ENCODE assay signal across 8 mouse cellular contexts in the genomic region with DNA sequence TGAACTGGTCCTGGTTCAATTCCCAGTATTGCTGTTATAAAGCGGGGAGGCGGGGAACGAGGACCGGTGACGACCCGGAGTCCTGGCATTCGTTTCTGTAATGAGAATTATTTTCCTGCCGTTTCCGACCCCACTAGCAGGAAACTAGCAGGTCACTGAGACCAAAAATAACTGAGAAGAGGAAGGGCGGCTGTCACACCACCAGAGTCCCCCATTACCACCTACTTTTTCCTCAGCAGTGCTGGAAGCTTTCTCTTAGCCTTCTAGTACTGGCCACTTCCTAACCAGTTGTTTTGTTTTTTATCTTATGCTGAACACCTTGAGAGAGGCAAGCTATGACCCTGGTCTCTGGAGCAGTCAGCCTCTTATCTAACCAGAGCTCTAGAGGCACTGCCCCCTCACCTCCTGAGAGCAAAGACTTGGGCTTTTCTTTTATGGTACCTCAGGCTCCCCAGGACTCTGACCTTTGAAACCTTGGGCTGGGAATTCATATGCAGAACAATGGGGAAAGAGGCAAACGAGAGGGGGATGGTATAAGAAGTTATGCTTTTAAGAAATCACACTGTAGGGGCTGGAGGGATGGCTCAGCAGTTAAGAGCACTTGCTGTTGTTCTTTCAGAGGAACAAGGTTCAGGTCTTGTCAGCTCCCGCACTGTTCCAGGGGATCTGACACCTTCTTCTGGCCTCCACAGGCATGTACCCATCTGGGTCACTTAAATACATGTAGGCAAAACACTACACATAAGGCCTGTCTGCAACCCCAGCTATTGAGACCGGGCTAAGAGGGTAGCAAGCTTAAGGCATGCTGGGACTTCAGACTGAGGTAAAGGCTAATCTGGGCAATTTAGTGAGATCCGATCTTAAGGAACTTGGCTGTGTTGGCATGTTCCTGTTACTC. TPM values are rescaled to one million over a fixed set of nuclear protein-coding genes. Genes with fewer than 3 reads are reported as not detected.
A peak's percentile ranks its signal among the peaks of the same experiment; 100 is the strongest.
DNase-seq lines count a peak whose midpoint lies in the region; ATAC-seq lines count a peak whose summit lies in the region.

No protein-coding gene starts in this region.

- peak overlapping the region; percentile 65 for H3K4me3 ChIP-seq in forebrain, embryonic 10.5 days
- peak overlapping the region; percentile 68 for H3K4me3 ChIP-seq in liver, embryonic 15.5 days (replicated peaks)
- H3K4me3 ChIP-seq in stomach, embryonic 14.5 days (ENCODE audit: low read depth, low read length) = peak overlapping the region; percentile 37

- H3K4me1 ChIP-seq in forebrain, embryonic 10.5 days = peaks cover 54% of the 10 kb centered on the region
- peaks cover 87% of the 10 kb centered on the region for H3K4me1 ChIP-seq in liver, embryonic 15.5 days (replicated peaks)
- H3K4me1 ChIP-seq in stomach, embryonic 14.5 days (ENCODE audit: control insufficient read depth, insufficient read depth, low read length) = peaks cover 18% of the 10 kb centered on the region; the same call in 1 of the 2 replicates

- peaks cover 19% of the 10 kb centered on the region for H3K36me3 ChIP-seq in forebrain, embryonic 10.5 days (replicated peaks)
- H3K36me3 ChIP-seq in liver, embryonic 15.5 days (replicated peaks) = no peaks in the 10 kb centered on the region
- no peaks in the 10 kb centered on the region; the same call in 1 of the 2 replicates for H3K36me3 ChIP-seq in stomach, embryonic 14.5 days (ENCODE audit: control insufficient read depth, insufficient read depth, low read length)

- peak; percentile 38 for DNase-seq in spleen, adult 12 weeks (ENCODE audit: low spot score)
- no peak for DNase-seq in spleen, postnatal 14 days (ENCODE audit: low spot score in 2 of 2)
- no peak for DNase-seq in forebrain, embryonic 10.5 days (ENCODE audit: extremely low spot score, low spot score)
- DNase-seq in induced T-regulatory cell, adult 2 months (ENCODE audit: low read depth) = peak; percentile 38
- DNase-seq in gastrocnemius, adult 8-10 months (ENCODE audit: low spot score in 2 of 2) = no peak
- no peak for DNase-seq in gastrocnemius, postnatal 25 days

- whole genome bisulfite sequencing in forebrain, embryonic 10.5 days = 10% methylated on average over 14 of the region's 14 CpGs
- 3% methylated on average over 14 of the region's 14 CpGs for WGBS in liver, embryonic 15.5 days (ENCODE audit: insufficient replicate concordance)
- WGBS in stomach, embryonic 14.5 days = 15% methylated on average over 14 of the region's 14 CpGs

- H3K4me2 ChIP-seq in liver, embryonic 15.5 days = peak overlapping the region; percentile 95
- H3K4me2 ChIP-seq in stomach, embryonic 14.5 days (replicated peaks; ENCODE audit: low read depth, low read length) = peak overlapping the region; percentile 66

- H3K27ac ChIP-seq in forebrain, embryonic 10.5 days = peak overlapping the region; percentile 90
- H3K27ac ChIP-seq in liver, embryonic 15.5 days (replicated peaks) = peak overlapping the region; percentile 98
- H3K27ac ChIP-seq in stomach, embryonic 14.5 days (ENCODE audit: low read length) = peak overlapping the region; percentile 75; the same call in 1 of the 2 replicates

- peak overlapping the region; percentile 80 for H3K9ac ChIP-seq in liver, embryonic 15.5 days
- H3K9ac ChIP-seq in stomach, embryonic 14.5 days (replicated peaks; ENCODE audit: low read depth, low read length) = peak overlapping the region; percentile 32; the same call in 1 of the 2 replicates

- H3K27me3 ChIP-seq in forebrain, embryonic 10.5 days (ENCODE audit: poor library complexity, severe bottlenecking) = peaks cover 79% of the 10 kb centered on the region
- peaks cover 21% of the 10 kb centered on the region for H3K27me3 ChIP-seq in liver, embryonic 15.5 days
- peaks cover 6% of the 10 kb centered on the region; the same call in 1 of the 2 replicates for H3K27me3 ChIP-seq in stomach, embryonic 14.5 days (ENCODE audit: control insufficient read depth, insufficient read depth, low read length)

- ATAC-seq in liver, embryonic 15.5 days (ENCODE audit: insufficient read depth) = peak; percentile 86
- peak; percentile 24; the same call in 1 of the 2 replicates for ATAC-seq in stomach, embryonic 14.5 days (ENCODE audit: insufficient number of reproducible peaks, insufficient read depth, low FRiP score, low read depth)

- no peaks in the 10 kb centered on the region for H3K9me3 ChIP-seq in forebrain, embryonic 10.5 days
- no peaks in the 10 kb centered on the region for H3K9me3 ChIP-seq in liver, embryonic 15.5 days (replicated peaks)
- H3K9me3 ChIP-seq in stomach, embryonic 14.5 days (ENCODE audit: control insufficient read depth, low read depth, low read length) = no peaks in the 10 kb centered on the region

RNA-seq across cellular contexts. Expression of a gene that starts 1.0 kb away (rescaled TPM):
- 14.6 and 16.1 TPM in 2 replicates for polyA plus RNA-seq in forebrain, embryonic 10.5 days (2016; fragmentation: Nextera tagmentation; extraction: Ambion mirVana)
- polyA plus RNA-seq in liver, embryonic 15.5 days (2015; fragmentation: Nextera tagmentation; extraction: Ambion mirVana) = 3.5 and 4.4 TPM in 2 replicates
- 5.6 and 8.8 TPM in 2 replicates for polyA plus RNA-seq in stomach, embryonic 14.5 days (2014; fragmentation: Nextera tagmentation; extraction: Ambion mirVana)
- total RNA-seq in gastrocnemius, adult 8-10 months (2022) = under 1 TPM; 0.13 to 0.89 (median 0.35) TPM
- total RNA-seq in gastrocnemius, postnatal 25 days (2021) = under 1 TPM; 0.10 to 0.88 TPM

RNA-seq across cellular contexts. Expression of a gene that starts 7.7 kb away (rescaled TPM):
- polyA plus RNA-seq in forebrain, embryonic 10.5 days (2016; fragmentation: Nextera tagmentation; extraction: Ambion mirVana) = 4.5 and 4.7 TPM in 2 replicates
- polyA plus RNA-seq in liver, embryonic 15.5 days (2015; fragmentation: Nextera tagmentation; extraction: Ambion mirVana) = 2.1 and 2.2 TPM in 2 replicates
- 11.3 and 12.0 TPM in 2 replicates for polyA plus RNA-seq in stomach, embryonic 14.5 days (2014; fragmentation: Nextera tagmentation; extraction: Ambion mirVana)
- 1 to 10 TPM; 1.2 to 3.9 (median 2.3) TPM for total RNA-seq in gastrocnemius, adult 8-10 months (2022)
- total RNA-seq in gastrocnemius, postnatal 25 days (2021) = 1 to 10 TPM; 4.1 to 6.2 TPM

RNA-seq across cellular contexts. Expression of a gene that starts 9.3 kb away (rescaled TPM):
- 0.79 and 1.2 TPM in 2 replicates for polyA plus RNA-seq in forebrain, embryonic 10.5 days (2016; fragmentation: Nextera tagmentation; extraction: Ambion mirVana)
- polyA plus RNA-seq in liver, embryonic 15.5 days (2015; fragmentation: Nextera tagmentation; extraction: Ambion mirVana) = 1.6 and 1.7 TPM in 2 replicates
- polyA plus RNA-seq in stomach, embryonic 14.5 days (2014; fragmentation: Nextera tagmentation; extraction: Ambion mirVana) = 0.69 and 1.5 TPM in 2 replicates
- under 1 TPM in 2 of 4 experiments, not detected in 2; 0.27 to 0.46 TPM for total RNA-seq in gastrocnemius, adult 8-10 months (2022)
- not detected for total RNA-seq in gastrocnemius, postnatal 25 days (2021)

RNA-seq across cellular contexts. Expression of a gene that starts 15.9 kb away (rescaled TPM):
- polyA plus RNA-seq in forebrain, embryonic 10.5 days (2016; fragmentation: Nextera tagmentation; extraction: Ambion mirVana) = 227 TPM in 2 replicates
- polyA plus RNA-seq in liver, embryonic 15.5 days (2015; fragmentation: Nextera tagmentation; extraction: Ambion mirVana) = 57.1 and 62.2 TPM in 2 replicates
- 164 and 167 TPM in 2 replicates for polyA plus RNA-seq in stomach, embryonic 14.5 days (2014; fragmentation: Nextera tagmentation; extraction: Ambion mirVana)
- total RNA-seq in gastrocnemius, adult 8-10 months (2022) = 10 to 100 TPM; 29.8 to 36.3 (median 35.5) TPM
- total RNA-seq in gastrocnemius, postnatal 25 days (2021) = 10 to 100 TPM; 26.9 to 36.2 TPM

RNA-seq across cellular contexts. Expression of a gene that starts 17.8 kb away (rescaled TPM):
- polyA plus RNA-seq in forebrain, embryonic 10.5 days (2016; fragmentation: Nextera tagmentation; extraction: Ambion mirVana) = 7.9 and 10.1 TPM in 2 replicates
- 5.2 and 5.3 TPM in 2 replicates for polyA plus RNA-seq in liver, embryonic 15.5 days (2015; fragmentation: Nextera tagmentation; extraction: Ambion mirVana)
- polyA plus RNA-seq in stomach, embryonic 14.5 days (2014; fragmentation: Nextera tagmentation; extraction: Ambion mirVana) = 9.2 and 13.3 TPM in 2 replicates
- 1 to 10 TPM; 1.6 to 3.3 (median 3.0) TPM for total RNA-seq in gastrocnemius, adult 8-10 months (2022)
- total RNA-seq in gastrocnemius, postnatal 25 days (2021) = 1 to 10 TPM; 2.4 to 3.0 TPM

Comparison
In these comparisons a context has a peak if more than half of its experiments do, and no peak if none do; other contexts are left out.
1. DNase-seq: peak in spleen, adult 12 weeks (single experiment) and induced T-regulatory cell, adult 2 months (single experiment); none in spleen, postnatal 14 days (0 of 2), forebrain, embryonic 10.5 days (single experiment), gastrocnemius, adult 8-10 months (0 of 2) and gastrocnemius, postnatal 25 days (single experiment).
2. Peak in every context shown above with its lines, with median percentiles within 50 percentile points of each other: H3K27ac ChIP-seq and H3K4me3 ChIP-seq.